Mouse (Mus musculus) embryonic facial prominence, embryonic 11.5 days (tissue): ENCODE data around the gene Aatf. TPM values are rescaled to one million over a fixed set of nuclear protein-coding genes. Genes with fewer than 3 reads are reported as not detected.

Source experiments
- ATAC-seq: fragments of 200-750 bp; cut with Nextera tagmentation; replicated peaks from 2 replicates; pipeline ENCODE4 v1.8.0; 2017; ENCODE audit warnings: low read depth; ENCODE audit not compliant: insufficient number of reproducible peaks, low FRiP score, low TSS enrichment
- DNase-seq: peaks from one replicate; pipeline ENCODE4 v3.0.0-alpha.2; 2015; ENCODE audit warnings: low spot score
- H3K27ac ChIP-seq: fragments of 300-500 bp; sonication (generic); replicated peaks from 2 replicates; pipeline ENCODE4 v1.5.1; 2014; ENCODE audit warnings: mild to moderate bottlenecking, low read depth, low read length, control low read depth
- H3K27me3 ChIP-seq: fragments of 300-500 bp; sonication (generic); 2 replicates; pipeline ENCODE4 v1.6.1; 2014; ENCODE audit warnings: mild to moderate bottlenecking, low read length, moderate library complexity, mixed read lengths; ENCODE audit not compliant: control insufficient read depth, insufficient read depth
- H3K36me3 ChIP-seq: fragments of 300-500 bp; sonication (generic); replicated peaks from 2 replicates; pipeline ENCODE4 v1.6.1; 2014; ENCODE audit warnings: low read depth, mild to moderate bottlenecking, low read length, moderate library complexity, mixed read lengths; ENCODE audit not compliant: control insufficient read depth, insufficient read depth
- H3K4me1 ChIP-seq: fragments of 300-500 bp; sonication (generic); 2 replicates; pipeline ENCODE4 v1.6.1; 2014; ENCODE audit warnings: low read length, mixed read lengths; ENCODE audit not compliant: control insufficient read depth, insufficient read depth
- H3K4me2 ChIP-seq: fragments of 300-500 bp; sonication (generic); 2 replicates; pipeline ENCODE4 v1.6.1; 2014; ENCODE audit warnings: low read depth, mild to moderate bottlenecking, control low read depth, low read length, moderate library complexity
- H3K4me3 ChIP-seq: fragments of 300-500 bp; sonication (generic); 2 replicates; pipeline ENCODE4 v1.5.1; 2014; ENCODE audit warnings: low read depth, low read length, control low read depth
- H3K9ac ChIP-seq: fragments of 300-500 bp; sonication (generic); replicated peaks from 2 replicates; pipeline ENCODE4 v1.6.1; 2014; ENCODE audit warnings: mild to moderate bottlenecking, control low read depth, low read length
- H3K9me3 ChIP-seq: fragments of 300-500 bp; sonication (generic); replicated peaks from 2 replicates; pipeline ENCODE4 v1.6.1; 2016; ENCODE audit warnings: mild to moderate bottlenecking, low read length, inconsistent platforms, mixed read lengths; ENCODE audit not compliant: control insufficient read depth
- WGBS: fragments of 180-500 bp; shearing (Covaris S2); extraction: QIAGEN DNeasy Blood & Tissue Kit; methylation state at CpG from one replicate; pipeline ENCODE4 v1.1.7; 2014; 5-methylcytosine and 5-hydroxymethylcytosine counted together
- polyA plus RNA-seq: library from polyadenylated mRNA; unstranded; fragments of >200 nt; fragmentation: Nextera tagmentation; extraction: Ambion mirVana; gene quantifications from 2 replicates; pipeline ENCODE4 v1.2.1, GENCODE M21; 2014

The Aatf gene
- polyA plus RNA-seq, 1 experiment from 2014 or later, result 56.6 TPM

GRCm38 (mm10) chr11:84373122-84373521, 140.2 kb downstream of the Aatf start:
- no peaks in the 10 kb centered on the region for H3K9me3 ChIP-seq
- 90% methylated on average over 4 of the region's 4 CpGs for WGBS

More at GRCm38 (mm10) chr11:84373122-84373521, 140.2 kb downstream of the Aatf start:
- Histone ChIP-seq H3K4me1 (no peaks in the 10 kb centered on the region), H3K27me3 (no peaks in the 10 kb centered on the region), H3K27ac (no peak overlapping the region), H3K4me2 (no peak overlapping the region), H3K9ac (no peak overlapping the region), H3K4me3 (no peak overlapping the region), H3K36me3 (no peaks in the 10 kb centered on the region; the same call in 1 of the 2 replicates)
- DNase-seq (no peak), ATAC-seq (no peak)

Other genes starting within 250 kb of the Aatf start
- gene Lhx1, start 12.0 kb upstream of the Aatf start, polyA plus RNA-seq, result 2.6 and 4.7 TPM in 2 replicates